7 mouse cellular contexts compared by ENCODE assay signal in the genomic region with DNA sequence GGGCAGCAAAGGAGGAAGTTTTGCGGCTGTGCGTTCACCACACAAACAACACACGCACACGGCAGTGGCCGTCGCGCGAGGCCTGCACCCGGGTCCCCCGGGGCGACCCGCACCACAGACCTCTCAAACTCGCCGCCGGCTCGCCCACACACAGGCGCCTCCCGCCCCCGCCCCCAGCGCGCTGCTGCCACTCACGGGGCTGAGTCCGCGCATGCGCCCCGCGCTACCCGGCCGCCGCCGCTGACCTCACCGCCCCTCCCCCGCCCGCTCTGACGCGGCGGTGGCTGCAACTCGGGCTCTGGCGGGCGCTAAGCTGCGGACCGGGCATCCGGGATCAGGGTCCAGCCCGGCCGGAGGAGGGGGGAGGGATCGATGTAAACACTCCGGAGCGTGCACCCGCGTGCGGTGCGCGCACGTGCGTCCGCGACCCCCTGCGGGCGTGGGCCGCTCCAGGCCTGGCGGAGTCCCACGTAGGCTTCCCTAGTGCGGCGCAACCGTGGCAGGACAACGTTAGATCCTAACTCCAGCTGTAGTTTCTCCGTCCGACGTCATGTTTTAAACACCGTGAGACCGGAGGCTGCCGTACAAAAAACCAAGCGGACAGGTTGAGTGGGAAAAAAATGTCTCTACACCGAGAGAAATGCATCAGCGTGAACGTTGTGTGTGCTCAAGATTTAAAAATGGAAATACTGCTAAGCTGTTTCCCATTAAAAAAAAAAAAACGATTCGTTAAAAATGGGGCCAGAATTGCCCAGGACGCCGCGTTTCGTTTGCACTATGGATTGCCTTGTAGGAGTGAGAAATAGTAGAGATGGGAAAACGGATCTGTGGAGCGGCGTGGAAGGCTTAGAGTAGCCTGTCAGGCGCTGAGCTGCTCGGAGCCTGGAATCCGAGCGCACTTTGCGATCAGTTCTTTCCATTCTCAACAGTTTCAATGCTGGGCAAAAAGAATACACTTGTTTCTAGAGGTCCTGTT. TPM values are rescaled to one million over a fixed set of nuclear protein-coding genes. Genes with fewer than 3 reads are reported as not detected.
A peak's percentile ranks its signal among the peaks of the same experiment; 100 is the strongest.
DNase-seq lines count a peak whose midpoint lies in the region; ATAC-seq lines count a peak whose summit lies in the region.

No protein-coding gene starts in this region.

- H3K9me3 ChIP-seq in intestine, embryonic 16.5 days (ENCODE audit: control insufficient read depth, low read length) = no peaks in the 10 kb centered on the region
- no peaks in the 10 kb centered on the region for H3K9me3 ChIP-seq in midbrain, embryonic 11.5 days (ENCODE audit: control insufficient read depth, low read length)

- peak overlapping the region; percentile 88 for H3K9ac ChIP-seq in intestine, embryonic 16.5 days (ENCODE audit: low read depth, low read length)
- H3K9ac ChIP-seq in midbrain, embryonic 11.5 days (ENCODE audit: low read length) = peak overlapping the region; percentile 79

- peak; percentile 85 for ATAC-seq in intestine, embryonic 16.5 days
- peak; percentile 88 for ATAC-seq in midbrain, embryonic 11.5 days (ENCODE audit: low FRiP score)

- H3K4me2 ChIP-seq in intestine, embryonic 16.5 days (ENCODE audit: low read depth, low read length) = peak overlapping the region; percentile 61
- peak overlapping the region; percentile 80 for H3K4me2 ChIP-seq in midbrain, embryonic 11.5 days

- WGBS in intestine, embryonic 16.5 days = under 1% methylated on average over 75 of the region's 90 CpGs
- under 1% methylated on average over 75 of the region's 90 CpGs for WGBS in midbrain, embryonic 11.5 days

- peaks cover 9% of the 10 kb centered on the region for H3K4me1 ChIP-seq in intestine, embryonic 16.5 days (ENCODE audit: control insufficient read depth, insufficient read depth, low read length)
- H3K4me1 ChIP-seq in midbrain, embryonic 11.5 days (ENCODE audit: control insufficient read depth, insufficient read depth, low read length) = peaks cover 14% of the 10 kb centered on the region; the same call in 1 of the 2 replicates

- peak overlapping the region; percentile 99 for H3K27ac ChIP-seq in intestine, embryonic 16.5 days (ENCODE audit: low read length)
- H3K27ac ChIP-seq in midbrain, embryonic 11.5 days (ENCODE audit: low read depth, low read length) = peak overlapping the region; percentile 99

- no peaks in the 10 kb centered on the region for H3K36me3 ChIP-seq in intestine, embryonic 16.5 days (ENCODE audit: control insufficient read depth, insufficient read depth, low read length)
- H3K36me3 ChIP-seq in midbrain, embryonic 11.5 days (ENCODE audit: control insufficient read depth, insufficient read depth, low read length) = no peaks in the 10 kb centered on the region

- peak; percentile 99 for DNase-seq in adrenal gland, adult 18-20 months (ENCODE audit: low spot score in 2 of 2)
- DNase-seq in embryo, embryonic 11 days = peak; percentile 97
- peak; percentile 97 for DNase-seq in gastrocnemius, postnatal 25 days
- DNase-seq in left cerebral cortex, postnatal 36 days (ENCODE audit: low spot score in 2 of 2) = peak; percentile 97 to 99
- DNase-seq in midbrain, embryonic 11.5 days (ENCODE audit: low spot score, missing footprints) = peak; percentile 100
- DNase-seq in skeletal muscle tissue, adult 2 months (ENCODE audit: low read depth, low spot score) = peak; percentile 96

- H3K27me3 ChIP-seq in intestine, embryonic 16.5 days (replicated peaks; ENCODE audit: control insufficient read depth, insufficient read depth, low read length) = no peaks in the 10 kb centered on the region
- no peaks in the 10 kb centered on the region; the same call in 1 of the 2 replicates for H3K27me3 ChIP-seq in midbrain, embryonic 11.5 days (ENCODE audit: control insufficient read depth, insufficient read depth, low read length)

- intact Hi-C loops in left cerebral cortex, postnatal 36 days (cut with DNase I) = loop anchor here (1.0 to 10.0 kb wide), 7 partner anchors 30 to 335 kb away; no protein-coding TSS in a partner anchor

- H3K4me3 ChIP-seq in intestine, embryonic 16.5 days (ENCODE audit: low read length) = peak overlapping the region; percentile 98
- H3K4me3 ChIP-seq in midbrain, embryonic 11.5 days (ENCODE audit: low read depth, low read length) = peak overlapping the region; percentile 99

RNA-seq across cellular contexts. Expression of gene Kmt2c, which starts 1.1 kb away (rescaled TPM):
- 10 to 100 TPM; 45.0 to 49.1 TPM for total RNA-seq in adrenal gland, adult 18-20 months (2021)
- total RNA-seq in gastrocnemius, postnatal 25 days (2021) = 10 to 100 TPM; 27.4 to 29.1 TPM
- 8.1 and 9.0 TPM in 2 replicates for polyA plus RNA-seq in intestine, embryonic 16.5 days (2015; fragmentation: Nextera tagmentation; extraction: Ambion mirVana)
- total RNA-seq in left cerebral cortex, postnatal 36 days (2021) = 10 to 100 TPM; 55.0 to 78.4 TPM
- 19.2 and 22.3 TPM in 2 replicates for polyA plus RNA-seq in midbrain, embryonic 11.5 days (2014; fragmentation: Nextera tagmentation; extraction: Ambion mirVana)

RNA-seq across cellular contexts. Expression of gene Cct8l1, which starts 16.2 kb away (rescaled TPM):
- under 1 TPM in 1 of 2 experiments, not detected in 1; 0.17 TPM for total RNA-seq in adrenal gland, adult 18-20 months (2021)
- under 1 TPM in 1 of 2 experiments, not detected in 1; 0.27 TPM for total RNA-seq in gastrocnemius, postnatal 25 days (2021)
- polyA plus RNA-seq in intestine, embryonic 16.5 days (2015; fragmentation: Nextera tagmentation; extraction: Ambion mirVana) = not detected in 2 replicates
- under 1 TPM in 1 of 2 experiments, not detected in 1; 0.27 TPM for total RNA-seq in left cerebral cortex, postnatal 36 days (2021)
- polyA plus RNA-seq in midbrain, embryonic 11.5 days (2014; fragmentation: Nextera tagmentation; extraction: Ambion mirVana) = not detected in 2 replicates

Comparison
In these comparisons a context has a peak if more than half of its experiments do, and no peak if none do; other contexts are left out.
1. Peak in every context shown above with its lines: DNase-seq, ATAC-seq, H3K4me3 ChIP-seq and H3K27ac ChIP-seq.